Mouse (Mus musculus) testis, adult 2 months (tissue): ENCODE results near the gene Mphosph9.

Source experiments
- CTCF ChIP-seq: fragments of 200-500 bp; IDR thresholded peaks from 2 replicates; pipeline ENCODE4 v1.5.1; 2012; ENCODE audit warnings: low read depth, mild to moderate bottlenecking, inconsistent platforms, low read length, moderate library complexity; ENCODE audit not compliant: control insufficient read depth, insufficient read depth, insufficient replicate concordance
- POLR2A ChIP-seq: fragments of 200-500 bp; IDR thresholded peaks from 2 replicates; pipeline ENCODE4 v1.6.1; 2012; ENCODE audit warnings: low read depth, mild to moderate bottlenecking, inconsistent platforms, low read length, moderate library complexity; ENCODE audit not compliant: control insufficient read depth

- TF ChIP-seq CTCF (no peak), POLR2A (no peak)
Measured at GRCm38 (mm10) chr5:124354574-124355424, 27.0 kb upstream of the Mphosph9 start.
